Mouse (Mus musculus) intestine, embryonic 15.5 days (tissue): Measurements from ENCODE around the gene Stoml1. TPM values are rescaled to one million over a fixed set of nuclear protein-coding genes. Genes with fewer than 3 reads are reported as not detected.

Source experiments
- ATAC-seq: fragments of 200-750 bp; cut with Nextera tagmentation; 2 replicates; pipeline ENCODE4 v1.8.0; 2017; ENCODE audit warnings: moderate TSS enrichment, moderate library complexity
- H3K27ac ChIP-seq: fragments of 300-500 bp; sonication (generic); 2 replicates; pipeline ENCODE4 v1.5.1; 2015; ENCODE audit warnings: mild to moderate bottlenecking, inconsistent platforms
- H3K27me3 ChIP-seq: fragments of 300-500 bp; sonication (generic); replicated peaks from 2 replicates; pipeline ENCODE4 v1.6.1; 2015; ENCODE audit warnings: inconsistent platforms
- H3K36me3 ChIP-seq: fragments of 300-500 bp; sonication (generic); 2 replicates; pipeline ENCODE4 v1.6.1; 2015; ENCODE audit warnings: inconsistent platforms
- H3K4me1 ChIP-seq: fragments of 300-500 bp; sonication (generic); replicated peaks from 2 replicates; pipeline ENCODE4 v1.6.1; 2015; ENCODE audit warnings: inconsistent platforms
- H3K4me2 ChIP-seq: fragments of 300-500 bp; sonication (generic); replicated peaks from 2 replicates; pipeline ENCODE4 v1.6.1; 2015; ENCODE audit warnings: mild to moderate bottlenecking, inconsistent platforms
- H3K4me3 ChIP-seq: fragments of 300-500 bp; sonication (generic); replicated peaks from 2 replicates; pipeline ENCODE4 v1.5.1; 2015; ENCODE audit warnings: inconsistent platforms
- H3K9ac ChIP-seq: fragments of 300-500 bp; sonication (generic); 2 replicates; pipeline ENCODE4 v1.6.1; 2015; ENCODE audit warnings: inconsistent platforms
- H3K9me3 ChIP-seq: fragments of 300-500 bp; sonication (generic); 2 replicates; pipeline ENCODE4 v1.6.1; 2016; ENCODE audit warnings: inconsistent platforms
- WGBS: fragments of 180-500 bp; shearing (Covaris S2); methylation state at CpG from one replicate; pipeline ENCODE4 v1.1.7; 2015; 5-methylcytosine and 5-hydroxymethylcytosine counted together
- polyA plus RNA-seq: library from polyadenylated mRNA; unstranded; fragments of >200 nt; fragmentation: Nextera tagmentation; extraction: Ambion mirVana; gene quantifications from 2 replicates; pipeline ENCODE4 v1.2.1, GENCODE M21; 2015

Gene Stoml1
- polyA plus RNA-seq, 1 experiment from 2014 or later, result 21.4 TPM

GRCm38 (mm10) chr9:58297961-58298477, 45.1 kb downstream of the Stoml1 start:
- Histone ChIP-seq H3K36me3 (no peaks in the 10 kb centered on the region), H3K27ac (no peak overlapping the region), H3K27me3 (no peaks in the 10 kb centered on the region), H3K9me3 (no peaks in the 10 kb centered on the region), H3K4me1 (peaks cover 39% of the 10 kb centered on the region), H3K4me3 (no peak overlapping the region), H3K9ac (no peak overlapping the region), H3K4me2 (no peak overlapping the region)
- ATAC-seq, result no peak
- 76% methylated on average over 4 of the region's 4 CpGs for WGBS

GRCm38 (mm10) chr9:58299356-58299799, 46.4 kb downstream of the Stoml1 start:
- no peaks in the 10 kb centered on the region for H3K36me3 ChIP-seq
- 47% methylated on average over 2 of the region's 2 CpGs for WGBS
- peaks cover 47% of the 10 kb centered on the region for H3K4me1 ChIP-seq
- H3K4me3 ChIP-seq, result no peak overlapping the region
- peak overlapping the region; percentile 60 for H3K27ac ChIP-seq
- H3K4me2 ChIP-seq, result no peak overlapping the region
- H3K27me3 ChIP-seq, result no peaks in the 10 kb centered on the region
- H3K9ac ChIP-seq, result no peak overlapping the region
- no peaks in the 10 kb centered on the region for H3K9me3 ChIP-seq
- ATAC-seq, result 0 out of 2 replicates have a peak, but pooled peaks have one; percentile 59

GRCm38 (mm10) chr9:58303115-58303514, 50.2 kb downstream of the Stoml1 start:
- Histone ChIP-seq H3K36me3 (no peaks in the 10 kb centered on the region), H3K4me2 (no peak overlapping the region), H3K27me3 (no peaks in the 10 kb centered on the region), H3K9me3 (no peaks in the 10 kb centered on the region), H3K4me3 (no peak overlapping the region), H3K9ac (no peak overlapping the region), H3K4me1 (peaks cover 33% of the 10 kb centered on the region), H3K27ac (no peak overlapping the region; the same call in 1 of the 2 replicates)
- 64% methylated on average over 5 of the region's 5 CpGs for WGBS
- ATAC-seq, result no peak

GRCm38 (mm10) chr9:58303599-58304271, 50.8 kb downstream of the Stoml1 start:
- H3K36me3 ChIP-seq, result no peaks in the 10 kb centered on the region
- H3K4me2 ChIP-seq, result 0 out of 2 replicates have a peak overlapping the region, but pooled peaks have one; percentile 5
- H3K9me3 ChIP-seq, result no peaks in the 10 kb centered on the region
- 38% methylated on average over 8 of the region's 8 CpGs for WGBS
- H3K27ac ChIP-seq, result peak overlapping the region; percentile 49; the same call in 1 of the 2 replicates
- no peak overlapping the region for H3K4me3 ChIP-seq
- H3K4me1 ChIP-seq, result peaks cover 38% of the 10 kb centered on the region
- peak; percentile 23; the same call in 1 of the 2 replicates for ATAC-seq
- no peaks in the 10 kb centered on the region for H3K27me3 ChIP-seq
- H3K9ac ChIP-seq, result no peak overlapping the region

- peak; percentile 21; the same call in 1 of the 2 replicates for ATAC-seq
- H3K4me1 ChIP-seq, result peaks cover 39% of the 10 kb centered on the region
These were observed 52.7 kb downstream of the Stoml1 start for GRCm38 (mm10) chr9:58305686-58306085.

GRCm38 (mm10) chr9:58308395-58308794, 55.4 kb downstream of the Stoml1 start:
- H3K9me3 ChIP-seq, result no peaks in the 10 kb centered on the region
- peaks cover 48% of the 10 kb centered on the region for H3K4me1 ChIP-seq
- peaks cover 17% of the 10 kb centered on the region for H3K27me3 ChIP-seq
- ATAC-seq, result no peak
- no peak overlapping the region for H3K4me3 ChIP-seq
- H3K27ac ChIP-seq, result peak overlapping the region; percentile 36; the same call in 1 of the 2 replicates
- H3K36me3 ChIP-seq, result no peaks in the 10 kb centered on the region
- H3K9ac ChIP-seq, result no peak overlapping the region
- H3K4me2 ChIP-seq, result no peak overlapping the region
- 42% methylated on average over 6 of the region's 6 CpGs for WGBS

More at GRCm38 (mm10) chr9:58305686-58306085, 52.7 kb downstream of the Stoml1 start:
- H3K9me3 ChIP-seq, result no peaks in the 10 kb centered on the region
- H3K27me3 ChIP-seq, result no peaks in the 10 kb centered on the region
- H3K4me3 ChIP-seq, result no peak overlapping the region
- no peak overlapping the region for H3K4me2 ChIP-seq
- no peak overlapping the region for H3K27ac ChIP-seq
- no peak overlapping the region for H3K9ac ChIP-seq
- WGBS, result 28% methylated on average over 6 of the region's 6 CpGs
- H3K36me3 ChIP-seq, result no peaks in the 10 kb centered on the region

- H3K4me2 ChIP-seq, result peak overlapping the region; percentile 37
- no peak for ATAC-seq
- H3K4me1 ChIP-seq, result peaks cover 48% of the 10 kb centered on the region
- H3K36me3 ChIP-seq, result no peaks in the 10 kb centered on the region
- H3K4me3 ChIP-seq, result no peak overlapping the region
- no peaks in the 10 kb centered on the region for H3K9me3 ChIP-seq
- H3K27ac ChIP-seq, result no peak overlapping the region
- no peak overlapping the region for H3K9ac ChIP-seq
- H3K27me3 ChIP-seq, result peaks cover 17% of the 10 kb centered on the region
- 66% methylated on average over 14 of the region's 14 CpGs for WGBS
These were observed 57.2 kb downstream of the Stoml1 start for GRCm38 (mm10) chr9:58310043-58310660.

GRCm38 (mm10) chr9:58311191-58311910, 58.4 kb downstream of the Stoml1 start:
- H3K9ac ChIP-seq, result peak overlapping the region; percentile 56

More at GRCm38 (mm10) chr9:58311191-58311910, 58.4 kb downstream of the Stoml1 start:
- H3K4me2 ChIP-seq, result peak overlapping the region; percentile 88
- no peak for ATAC-seq
- no peaks in the 10 kb centered on the region for H3K9me3 ChIP-seq
- peaks cover 17% of the 10 kb centered on the region for H3K27me3 ChIP-seq
- peaks cover 51% of the 10 kb centered on the region for H3K4me1 ChIP-seq
- 0 out of 2 replicates have a peak overlapping the region, but pooled peaks have one; percentile 17 for H3K27ac ChIP-seq
- H3K4me3 ChIP-seq, result peak overlapping the region; percentile 51
- WGBS, result 71% methylated on average over 33 of the region's 33 CpGs
- no peaks in the 10 kb centered on the region for H3K36me3 ChIP-seq

Other genes starting within 250 kb of the Stoml1 start
- 9.3 and 22.1 TPM in 2 replicates for gene Cyp11a1, start 246.8 kb upstream of the Stoml1 start, polyA plus RNA-seq
- 4.5 and 4.6 TPM in 2 replicates for gene Stra6, start 189.4 kb upstream of the Stoml1 start, polyA plus RNA-seq
- 0.09 TPM in 1 of 2 replicates, not detected in the other for gene Ccdc33, start 134.3 kb upstream of the Stoml1 start, polyA plus RNA-seq
- gene Islr, start 48.9 kb upstream of the Stoml1 start, polyA plus RNA-seq, result 83.4 and 84.8 TPM in 2 replicates
- gene Islr2, start 48.8 kb upstream of the Stoml1 start, polyA plus RNA-seq, result 1.3 and 1.4 TPM in 2 replicates
- gene Pml, start 3.4 kb upstream of the Stoml1 start, polyA plus RNA-seq, result 13.2 and 15.6 TPM in 2 replicates
- 34.1 and 36.2 TPM in 2 replicates for gene Loxl1, start 60.0 kb downstream of the Stoml1 start, polyA plus RNA-seq
- not detected in 2 replicates for gene Tbc1d21, start 117.3 kb downstream of the Stoml1 start, polyA plus RNA-seq
- gene Insyn1, start 235.4 kb downstream of the Stoml1 start, polyA plus RNA-seq, result 0.67 and 0.96 TPM in 2 replicates